Mouse (Mus musculus) ES-CJ7 (cell line): ENCODE measurements at regions not wholly inside any gene's neighbourhood (a gene's known extent, or its start where the extent isn't known, plus 50 kb on each side); places are given as distances from the start of the nearest gene placed in this dataset.

Experiments used
- DNase-seq: peaks from one replicate; pipeline ENCODE4 v3.0.0; 2011; ENCODE audit warnings: low read depth, low spot score

DNA sequence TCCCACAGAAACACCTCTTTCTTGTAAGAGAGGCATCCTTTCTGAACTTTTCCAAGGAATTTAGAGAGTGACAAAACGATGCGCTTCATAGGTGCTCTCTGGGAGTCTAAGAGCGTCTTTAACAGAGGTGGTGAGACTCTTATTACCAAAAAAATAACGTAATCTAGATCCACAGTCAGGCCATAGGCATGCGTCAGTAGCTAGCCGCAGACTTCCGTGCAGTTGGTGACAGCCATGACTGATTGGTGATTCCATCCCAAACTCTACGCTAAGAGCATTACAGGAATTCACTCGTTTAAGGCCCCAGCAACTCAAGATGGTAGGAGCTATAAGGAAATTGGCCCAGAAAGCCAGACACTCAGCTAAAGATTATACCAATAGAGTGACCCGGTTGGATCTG is 197.4 kb downstream of the Sox9 start:
- DNase-seq = no peak

DNA sequence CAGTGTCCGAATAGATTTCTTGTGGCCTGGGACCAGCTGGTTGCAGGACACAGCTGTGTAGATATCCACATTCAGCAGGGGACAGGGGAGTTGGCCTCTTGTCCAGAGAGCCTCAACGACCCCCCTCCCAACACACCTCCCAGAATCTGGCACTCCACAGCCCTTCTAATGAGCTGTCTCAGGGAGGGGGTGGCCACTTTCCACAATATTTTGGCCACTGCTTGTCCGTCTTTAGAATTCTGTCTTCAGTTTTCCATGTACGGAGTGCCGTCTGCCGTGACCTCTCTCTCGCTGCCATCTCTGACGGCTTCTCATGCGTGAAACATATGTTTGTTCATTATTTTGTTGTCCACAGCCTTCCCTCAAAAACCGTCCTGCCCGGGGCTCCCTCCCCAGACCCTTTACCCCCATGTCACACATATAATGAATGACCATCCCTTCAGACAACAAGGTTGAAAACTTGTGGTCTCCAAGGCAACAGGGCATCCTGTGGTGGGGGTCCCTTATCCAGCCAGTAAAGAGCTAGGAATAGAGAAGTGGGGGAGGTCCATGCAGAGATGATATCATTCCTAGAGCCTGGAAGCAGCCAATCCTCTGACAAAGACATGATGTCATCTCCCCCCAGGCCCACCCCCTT is 200.3 kb downstream of the Sox9 start:
- DNase-seq = no peak

DNA sequence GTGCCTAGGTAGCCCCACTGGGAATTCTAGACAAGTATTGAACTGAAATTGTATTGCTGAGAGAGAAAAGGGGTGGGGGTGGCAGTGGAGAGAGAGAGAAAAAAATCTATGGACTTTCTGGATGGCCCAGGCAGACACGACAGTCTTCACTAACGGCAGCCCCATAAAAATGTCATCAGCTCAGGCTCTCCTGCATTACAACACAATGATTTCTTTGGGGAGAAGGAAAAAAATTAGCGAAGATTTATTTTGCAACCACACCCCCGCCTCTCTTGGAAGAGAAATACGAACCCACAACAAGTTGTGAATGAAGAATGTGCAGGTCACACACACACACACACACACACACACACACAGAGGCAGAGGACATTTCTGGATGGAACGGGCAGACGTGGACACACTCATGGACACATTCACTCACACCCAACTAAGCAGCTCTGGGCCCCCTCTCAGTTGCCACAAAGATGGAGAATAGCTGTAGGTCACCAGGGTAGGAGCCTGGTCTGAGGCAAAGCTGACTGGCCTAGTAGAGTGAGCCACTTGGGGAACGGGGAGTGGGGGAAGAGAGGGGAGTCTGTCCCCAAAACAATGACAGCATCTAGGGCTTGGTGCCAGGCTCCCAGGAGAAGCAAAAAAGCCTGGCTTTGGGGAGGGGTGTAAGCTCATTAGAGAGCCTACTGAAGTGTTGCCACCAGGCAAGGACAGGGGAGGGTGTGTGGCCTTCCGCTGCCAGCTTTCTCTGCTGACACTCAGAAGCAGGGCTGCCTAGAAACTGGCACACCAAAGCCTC is 201.0 kb downstream of the Sox9 start:
- no peak for DNase-seq

DNA sequence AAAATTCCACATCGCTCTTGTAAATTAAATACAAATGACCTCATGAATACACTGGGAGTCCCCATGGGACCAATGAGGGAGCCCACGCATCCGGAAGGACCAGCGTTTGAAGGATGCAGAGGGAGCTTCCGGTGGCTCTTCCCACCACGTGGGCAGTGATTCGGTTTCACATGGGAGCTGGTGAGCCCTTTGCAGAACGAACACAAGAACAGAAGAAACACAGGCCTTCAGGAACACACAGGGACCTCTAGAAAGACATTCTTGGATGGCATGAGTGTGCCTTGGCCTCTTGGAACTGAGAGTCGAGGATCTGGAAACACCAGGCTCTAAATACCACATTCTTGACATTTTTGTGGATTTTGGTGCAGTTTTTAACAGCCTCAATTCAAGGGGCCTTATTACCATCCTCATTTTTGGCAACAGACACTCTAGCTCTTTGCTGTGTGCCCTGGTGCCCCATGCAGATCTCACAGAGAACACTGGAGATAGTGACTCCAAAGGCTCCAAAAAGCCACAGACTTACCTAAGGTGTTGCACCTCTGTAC is 204.1 kb downstream of the Sox9 start:
- DNase-seq = no peak

DNA sequence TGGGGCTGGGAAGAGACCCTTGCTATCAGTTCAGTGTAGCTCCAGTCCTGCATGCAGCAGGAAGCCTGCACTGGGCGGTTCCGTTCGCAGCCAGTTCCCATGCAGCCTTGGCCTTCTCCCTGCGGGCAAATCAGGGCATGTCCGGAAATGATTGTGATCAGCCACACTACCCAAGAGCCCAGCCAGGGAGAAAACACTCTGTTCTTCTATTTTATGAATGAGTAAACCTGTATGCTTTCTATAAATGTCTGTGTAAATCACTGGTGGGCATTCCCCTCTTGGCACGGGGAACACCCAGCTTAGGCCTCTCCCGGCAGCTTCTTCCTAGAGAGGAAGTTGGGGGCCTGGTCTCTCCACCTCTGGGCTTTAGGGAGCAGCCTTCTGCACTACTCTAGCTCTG is 205.8 kb downstream of the Sox9 start:
- no peak for DNase-seq

DNA sequence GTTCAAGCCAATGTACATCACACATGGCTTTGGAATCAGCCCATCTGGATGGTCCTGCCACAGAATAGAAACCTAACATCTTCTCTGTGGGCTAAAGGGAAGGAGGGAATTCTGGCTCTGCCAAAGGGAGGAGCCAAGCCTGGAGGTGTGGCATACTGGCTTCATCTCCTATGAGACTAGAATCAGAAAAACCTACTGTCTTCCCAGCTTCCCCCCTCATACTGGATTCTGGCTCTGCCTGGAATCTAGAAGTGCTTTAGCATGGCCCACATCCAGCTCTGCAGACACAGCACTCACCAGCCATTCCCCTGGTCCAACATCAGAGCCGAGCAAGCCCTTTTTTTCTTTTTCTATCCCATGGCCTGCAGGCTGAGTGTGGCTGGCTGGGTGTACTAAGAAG is 206.9 kb downstream of the Sox9 start:
- no peak for DNase-seq

DNA sequence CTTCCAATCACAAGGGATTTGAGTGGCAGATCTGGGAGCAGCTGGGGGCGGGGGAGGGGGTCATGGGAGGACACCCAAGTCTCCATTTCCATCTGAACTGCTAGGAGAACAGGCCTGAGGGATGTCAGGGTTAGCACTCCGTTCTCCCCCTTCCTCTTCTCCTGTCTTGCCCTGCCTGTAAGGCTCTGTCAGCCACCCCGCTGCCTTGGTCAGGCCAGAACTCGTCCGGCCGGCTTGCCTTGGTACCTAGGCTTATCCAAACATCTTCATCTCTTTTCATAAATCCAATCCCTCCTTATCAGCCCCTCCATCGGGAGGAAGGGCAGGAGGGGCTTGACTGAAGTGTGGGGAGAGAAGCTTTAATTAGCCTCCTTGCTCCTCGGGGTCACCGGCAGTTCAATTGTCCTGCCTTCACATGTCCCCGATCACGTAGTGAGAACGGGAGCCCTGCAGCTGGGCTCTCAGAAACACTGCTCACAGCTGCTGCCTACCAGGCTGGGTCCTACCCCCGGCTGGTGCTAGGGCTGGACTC is 208.0 kb downstream of the Sox9 start:
- no peak for DNase-seq

DNA sequence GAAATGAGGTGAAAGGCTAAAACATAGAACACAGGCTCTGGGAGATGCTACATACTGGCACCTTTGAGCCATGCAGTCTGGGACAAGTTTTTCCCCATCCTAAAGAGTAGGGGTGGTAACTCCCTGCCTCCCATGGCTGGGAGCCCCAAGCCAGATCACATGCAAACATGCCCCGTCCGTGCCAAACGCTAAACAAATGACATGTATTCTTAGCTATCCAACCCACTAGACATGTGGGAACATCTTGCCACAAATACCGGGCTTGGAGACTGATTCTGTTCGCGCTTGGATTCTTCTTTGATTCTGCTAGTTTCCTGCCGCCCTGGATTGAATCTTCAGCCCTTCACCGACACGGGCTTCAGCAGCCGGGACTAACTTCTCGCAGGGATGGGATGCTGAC is 208.7 kb downstream of the Sox9 start:
- DNase-seq = no peak

DNA sequence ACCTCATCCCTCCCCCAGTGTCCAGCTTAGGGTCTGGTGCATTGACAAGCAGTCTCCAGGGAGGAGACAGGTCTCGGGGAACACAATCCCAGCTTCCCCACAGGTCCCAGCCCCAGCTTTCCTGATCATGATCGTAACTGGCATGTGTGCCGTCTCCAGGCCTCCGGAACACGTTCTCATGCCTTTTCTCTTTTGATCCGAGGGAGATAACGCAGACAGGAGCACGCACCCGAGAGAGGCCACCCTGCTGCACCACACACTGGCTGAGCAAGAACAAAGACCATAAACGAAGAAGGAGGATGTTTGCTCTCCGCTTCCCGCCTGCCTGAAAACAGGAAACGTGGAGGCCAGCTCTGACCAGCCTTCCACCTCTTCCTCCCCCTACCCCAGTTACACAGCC is 209.8 kb downstream of the Sox9 start:
- no peak for DNase-seq

DNA sequence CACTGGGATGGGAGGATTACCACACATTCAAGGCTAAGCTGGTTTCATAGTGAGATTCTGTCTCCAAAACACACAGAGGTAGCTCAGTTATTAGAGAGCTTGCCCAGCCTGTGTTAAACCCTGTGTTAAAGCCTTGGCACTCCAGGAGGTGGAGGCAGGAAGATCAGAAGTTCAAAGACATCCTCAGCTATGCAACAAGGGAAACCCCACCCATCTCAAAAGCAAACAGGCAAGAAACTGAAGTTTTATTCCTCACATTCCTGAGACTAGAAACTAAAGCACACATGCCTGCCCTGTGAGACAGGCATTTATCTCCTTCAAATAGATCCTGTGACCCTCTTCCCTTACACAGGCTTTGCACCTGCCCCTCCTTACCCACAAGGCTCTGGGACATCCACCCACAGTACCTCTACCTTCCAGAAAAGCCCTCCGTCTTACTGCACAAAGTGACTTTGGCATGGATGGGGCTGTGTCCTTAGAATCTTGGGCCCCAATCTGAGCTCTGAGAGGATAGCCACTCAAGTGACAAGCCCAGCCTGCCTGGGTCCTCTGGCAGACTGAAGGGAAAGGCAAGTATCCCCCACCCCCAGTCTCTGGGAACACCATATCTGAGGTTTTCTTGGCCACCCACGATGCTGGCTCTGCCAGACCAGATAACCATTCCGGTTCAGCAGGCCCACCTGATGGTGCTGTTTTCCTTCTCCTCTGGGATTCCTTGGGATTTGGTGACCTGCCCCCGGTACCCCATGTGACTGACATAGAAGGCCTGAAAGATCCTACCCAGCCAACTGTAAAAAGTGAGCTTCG is 217.0 kb downstream of the Sox9 start:
- DNase-seq = no peak

DNA sequence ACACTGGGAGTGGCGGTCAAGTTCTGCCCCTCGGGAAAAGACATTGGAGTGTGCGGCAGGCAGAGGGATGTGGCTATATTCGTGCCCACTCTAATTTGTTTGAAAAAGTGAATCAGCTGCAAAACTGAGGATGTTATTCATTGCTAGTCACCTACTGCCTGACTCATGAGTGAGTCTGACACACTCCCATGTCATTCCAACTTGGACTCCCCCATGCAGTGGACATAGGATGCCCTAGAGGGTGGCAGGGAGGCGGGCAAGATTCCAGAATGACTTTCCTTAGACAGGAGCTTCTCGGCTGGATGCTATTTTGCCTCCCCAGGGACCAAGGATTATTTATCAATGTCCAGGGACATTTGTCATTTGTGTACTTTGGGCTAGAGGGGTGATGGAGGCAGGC is 219.0 kb downstream of the Sox9 start:
- no peak for DNase-seq

DNA sequence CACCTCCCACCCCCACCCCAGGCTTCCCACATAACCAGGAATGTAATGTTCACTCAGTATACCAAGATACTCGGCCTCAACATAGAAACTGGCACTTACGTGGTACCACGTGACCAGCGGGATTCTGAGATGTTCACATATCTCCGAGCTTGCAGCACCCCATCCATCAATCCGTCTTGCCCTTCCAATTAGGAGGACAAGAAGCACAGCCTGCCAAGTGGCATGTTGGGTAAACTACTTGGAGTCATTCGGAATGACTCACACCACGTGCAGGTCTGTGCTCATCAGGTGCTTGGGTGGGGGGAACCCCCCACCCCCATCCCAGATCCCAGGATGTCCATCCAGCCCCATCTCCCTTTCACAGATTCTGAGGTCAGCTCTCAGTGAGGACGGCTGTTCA is 223.9 kb downstream of the Sox9 start:
- DNase-seq = no peak

DNA sequence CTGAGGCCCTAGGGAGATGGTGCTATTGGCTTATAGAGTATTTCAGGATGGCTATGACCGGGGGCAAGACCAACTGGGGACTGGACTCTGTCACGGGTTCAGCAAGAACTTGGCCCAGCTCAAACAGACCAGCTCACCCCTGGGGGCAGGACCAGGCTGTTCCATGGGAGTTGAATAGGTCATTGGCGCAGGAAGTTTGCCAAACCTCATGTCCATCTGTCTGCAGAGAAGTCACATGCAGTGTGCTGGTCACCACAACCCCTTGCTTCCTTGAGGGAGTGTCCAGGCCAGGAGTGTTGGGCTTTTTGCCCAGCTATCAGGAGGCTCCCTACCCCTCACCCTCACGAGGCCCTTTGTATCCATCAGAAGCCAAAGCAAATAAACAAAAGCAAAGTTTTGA is 226.5 kb downstream of the Sox9 start:
- DNase-seq = no peak

DNA sequence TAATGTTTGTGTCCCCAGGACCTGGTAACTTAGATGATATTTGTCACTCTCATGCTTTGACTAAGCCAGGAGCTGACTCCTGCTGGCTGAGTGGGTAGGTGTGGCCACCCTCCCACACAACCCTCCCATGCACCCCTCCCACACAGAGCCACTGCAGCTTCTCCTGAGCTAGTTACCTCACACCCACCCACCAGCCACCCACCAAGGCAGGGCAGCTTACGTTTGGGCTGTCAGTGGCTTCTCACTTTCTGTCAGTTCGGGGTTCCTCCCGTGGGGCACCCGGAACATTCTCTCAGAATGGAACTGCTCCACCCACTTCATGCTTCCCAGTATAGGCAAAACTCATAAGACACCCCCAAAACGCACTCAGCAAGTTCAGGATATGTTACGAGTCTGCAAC is 227.4 kb downstream of the Sox9 start:
- DNase-seq = no peak

DNA sequence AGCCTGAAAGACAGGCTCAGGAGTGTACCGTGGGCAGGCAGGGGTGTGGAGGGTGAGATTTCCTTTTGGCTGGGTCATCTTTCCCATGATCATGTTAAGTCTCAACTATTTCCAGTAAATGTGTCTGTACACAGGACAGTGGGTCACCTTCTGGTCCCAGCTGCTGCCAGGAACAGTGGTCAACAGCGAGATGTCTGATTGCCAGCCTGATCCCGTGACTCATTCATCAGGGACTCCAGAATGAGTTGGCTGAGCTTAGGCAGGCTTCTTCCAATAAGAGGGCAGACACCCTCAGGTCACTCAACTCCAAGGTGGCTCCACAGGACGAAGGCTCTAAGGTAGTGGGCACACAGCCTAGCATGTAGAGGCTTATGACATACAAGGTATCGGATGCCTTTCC is 228.9 kb downstream of the Sox9 start:
- no peak for DNase-seq

DNA sequence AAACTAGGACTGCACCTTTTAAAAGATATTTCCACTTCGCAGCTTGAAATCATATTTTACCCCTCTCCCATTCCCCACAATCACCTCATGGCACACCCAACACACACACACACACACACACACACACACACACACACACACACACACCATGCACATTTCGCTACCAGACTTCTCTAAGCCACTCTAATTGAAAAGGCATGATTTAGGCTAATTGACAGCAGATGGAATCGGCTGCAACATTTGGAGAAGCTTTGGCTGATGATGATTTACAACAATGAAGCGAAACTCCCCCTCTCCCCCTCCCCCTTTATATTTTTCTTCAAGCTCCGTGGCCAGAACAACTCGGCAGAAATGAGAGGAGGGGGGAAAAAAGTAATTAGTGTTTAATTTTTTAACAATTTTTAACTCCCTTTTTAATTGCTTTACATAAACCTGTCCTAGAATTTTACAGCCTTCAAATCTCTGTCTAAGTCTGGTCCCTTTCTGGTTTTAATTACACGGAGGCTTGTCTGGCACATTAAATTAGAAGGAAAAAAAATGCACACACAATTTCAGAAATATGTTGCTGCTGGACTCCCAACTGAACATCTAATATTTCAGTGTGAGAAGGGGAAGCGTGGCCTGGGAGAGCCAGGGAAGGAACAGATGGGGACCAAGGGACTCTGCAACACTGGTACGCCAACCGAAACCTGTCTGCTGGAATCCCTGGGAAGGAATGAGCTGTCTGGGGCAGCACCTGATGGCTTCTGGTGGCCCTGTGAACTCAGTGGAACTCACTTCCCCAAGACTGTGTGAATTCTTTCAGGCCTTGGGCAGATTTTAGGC is 232.4 kb downstream of the Sox9 start:
- no peak for DNase-seq

DNA sequence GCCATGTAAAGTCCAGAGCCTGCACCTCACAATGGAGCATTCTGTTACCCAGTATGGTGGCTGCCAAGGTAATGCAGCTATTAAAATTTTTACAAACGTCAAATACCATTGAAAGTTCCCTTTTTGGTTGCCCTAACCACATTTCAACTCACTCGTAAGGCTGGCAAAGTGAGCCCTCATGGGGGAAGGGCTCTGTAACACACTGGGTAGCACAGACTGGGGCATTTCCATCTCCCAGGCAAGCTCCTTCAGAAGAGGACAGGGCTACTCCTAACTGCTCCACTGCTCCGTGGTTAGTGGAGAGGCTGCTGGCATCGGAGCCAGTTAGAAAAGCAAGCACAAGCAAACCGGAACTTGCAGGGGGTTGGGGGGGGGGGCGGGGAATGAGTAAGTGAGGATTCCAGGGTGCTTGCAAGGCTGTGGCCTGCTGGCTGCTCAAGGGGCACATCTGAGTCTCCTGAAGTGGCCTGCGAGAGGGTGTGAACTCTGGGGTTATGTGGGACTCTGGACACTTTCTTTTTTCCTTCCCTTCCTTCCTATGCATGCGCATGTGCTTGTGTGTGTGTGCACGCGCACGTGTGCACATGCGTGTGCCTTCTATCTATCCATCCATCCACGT is 233.8 kb downstream of the Sox9 start:
- no peak for DNase-seq

DNA sequence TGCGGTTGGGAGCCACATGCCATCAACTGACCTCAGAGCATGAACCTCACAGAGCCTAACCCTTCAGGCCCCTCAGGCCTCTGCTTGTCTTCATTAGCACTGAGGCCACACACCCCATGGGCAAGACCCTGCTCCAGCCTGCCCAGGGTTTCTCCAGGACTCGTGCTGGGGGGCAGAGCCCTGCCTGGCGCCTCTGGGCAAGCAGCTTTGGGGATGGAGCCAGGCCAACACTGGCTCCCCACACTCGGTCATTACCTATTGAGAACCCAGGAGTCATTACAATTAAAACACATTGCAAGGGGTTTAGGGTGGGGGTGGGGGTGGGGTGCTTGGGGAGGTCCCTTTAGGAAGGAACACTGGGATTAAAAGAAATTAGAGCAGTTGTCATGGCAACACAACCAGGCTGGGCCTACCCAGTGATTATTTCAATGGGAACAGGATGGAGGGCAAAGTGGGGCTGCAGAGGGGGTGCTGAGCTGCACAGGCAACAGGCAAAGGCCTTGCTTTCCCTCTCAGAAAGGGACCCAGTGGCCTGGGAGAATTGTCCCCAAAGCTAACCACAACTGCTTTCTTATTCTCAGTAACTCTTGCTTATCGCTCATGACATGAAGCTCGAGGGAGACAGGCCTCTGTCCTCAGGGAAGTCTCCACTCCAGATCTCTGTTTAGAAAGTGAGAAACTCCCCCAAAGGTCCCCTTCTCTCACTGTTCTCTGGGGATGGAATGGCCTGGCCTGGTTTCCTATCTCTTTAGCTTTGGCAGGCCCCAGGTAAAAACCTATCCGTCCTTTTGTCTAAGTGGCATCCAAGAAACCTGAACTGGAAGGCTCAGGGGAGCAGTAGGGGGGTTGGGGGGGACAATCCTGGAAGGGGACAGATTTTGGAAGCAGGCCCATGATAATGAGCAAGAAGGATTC is 235.0 kb downstream of the Sox9 start:
- no peak for DNase-seq

DNA sequence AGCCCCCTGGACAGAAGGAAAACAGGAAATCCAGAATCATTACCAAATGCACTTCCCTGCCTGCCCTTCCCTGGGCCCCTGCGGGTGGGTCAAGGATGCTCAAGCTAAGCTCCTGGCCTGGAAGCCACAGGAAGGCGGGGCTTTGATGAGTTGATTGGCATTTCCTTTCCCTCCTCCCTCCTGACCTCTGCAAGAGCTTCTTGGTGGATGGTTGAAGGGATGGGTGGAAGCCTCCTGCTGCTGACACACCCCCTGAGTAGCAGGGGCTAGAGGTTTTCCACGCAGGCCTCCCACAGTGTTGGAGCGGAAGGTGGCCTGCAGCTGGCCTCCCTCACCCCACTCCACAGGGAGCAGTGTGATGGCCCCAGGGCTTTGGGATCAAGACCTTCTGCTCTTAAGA is 239.5 kb downstream of the Sox9 start:
- peak; percentile 76 for DNase-seq

DNA sequence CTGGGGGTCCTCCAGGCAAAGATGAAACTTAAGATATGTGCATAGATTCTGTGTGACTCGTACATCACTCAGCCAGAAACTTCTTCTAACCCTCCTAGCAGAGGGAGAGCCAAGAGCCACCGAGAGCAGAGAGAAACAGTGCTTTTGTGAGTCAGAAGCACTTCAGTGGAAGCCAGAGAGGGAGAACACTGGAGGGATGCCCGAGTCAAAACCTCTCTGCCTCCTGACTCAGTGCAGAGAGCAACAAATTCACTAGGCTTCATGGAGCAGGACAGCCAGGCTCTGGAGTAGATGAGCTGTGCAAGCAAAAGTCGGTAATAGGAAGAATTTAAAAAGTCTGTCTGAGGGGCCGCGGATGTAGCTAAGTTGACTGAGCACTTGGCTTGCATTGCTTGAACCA is 245.0 kb downstream of the Sox9 start:
- no peak for DNase-seq
